Mouse (Mus musculus): ENCODE data around the gene Nav2. TPM values are rescaled to one million over a fixed set of nuclear protein-coding genes. Genes with fewer than 3 reads are reported as not detected.

Nav2 gene
- total RNA-seq, 2 experiments from 2014 or later = 77.1 to 106 TPM

Other genes starting within 250 kb of the Nav2 start
- 10 to 100 TPM; 25.9 to 31.0 TPM for gene Zdhhc13, start 119.7 kb upstream of the Nav2 start, total RNA-seq (2021)
- not detected for gene Csrp3, start 60.7 kb upstream of the Nav2 start, total RNA-seq (2021)
- under 1 TPM; 0.50 to 0.57 TPM for gene E2f8, start 27.1 kb upstream of the Nav2 start, total RNA-seq (2021)